Mouse (Mus musculus) neural tube, embryonic 10.5 days (tissue): Measurements from ENCODE around the gene Htr5a.

Experiments
- DNase-seq: peaks from one replicate; pipeline ENCODE4 v3.0.0-alpha.2; 2017; ENCODE audit warnings: low spot score; ENCODE audit errors: extremely low spot score

Gene Htr5a

GRCm38 (mm10) chr5:27841701-27842295 lies at the start of gene Htr5a:
Gene Htr5a (plus strand): TSS chr5:27842149.
- DNase-seq, result peak; percentile 52

- no peak for DNase-seq
Measured at GRCm38 (mm10) chr5:27792173-27792470, 49.8 kb upstream of the Htr5a start.

- DNase-seq, result no peak
Measured at GRCm38 (mm10) chr5:27792531-27793205, 49.3 kb upstream of the Htr5a start.

GRCm38 (mm10) chr5:27793923-27794322 lies 48.0 kb upstream of the Htr5a start:
- DNase-seq, result peak; percentile 68

- no peak for DNase-seq
Measured at GRCm38 (mm10) chr5:27814282-27814681, 27.7 kb upstream of the Htr5a start.

GRCm38 (mm10) chr5:27818840-27819672 lies 22.9 kb upstream of the Htr5a start:
- DNase-seq, result no peak

- no peak for DNase-seq
Measured at GRCm38 (mm10) chr5:27821161-27821560, 20.8 kb upstream of the Htr5a start.

- DNase-seq, result no peak
Measured at GRCm38 (mm10) chr5:27827971-27828370, 14.0 kb upstream of the Htr5a start.

GRCm38 (mm10) chr5:27835096-27835495 lies 6.9 kb upstream of the Htr5a start:
- DNase-seq, result no peak

GRCm38 (mm10) chr5:27838061-27838460 lies 3.9 kb upstream of the Htr5a start:
- no peak for DNase-seq

- no peak for DNase-seq
Measured at GRCm38 (mm10) chr5:27842671-27843320, 847 bp downstream of the Htr5a start.

- no peak for DNase-seq
Measured at GRCm38 (mm10) chr5:27846979-27847378, 5.0 kb downstream of the Htr5a start.

- DNase-seq, result no peak
Measured at GRCm38 (mm10) chr5:27854290-27854689, 12.3 kb downstream of the Htr5a start.

- DNase-seq, result no peak
Measured at GRCm38 (mm10) chr5:27855726-27856125, 13.8 kb downstream of the Htr5a start.

GRCm38 (mm10) chr5:27873240-27874082 lies 31.5 kb downstream of the Htr5a start:
- no peak for DNase-seq

- no peak for DNase-seq
Measured at GRCm38 (mm10) chr5:27874211-27874610, 32.3 kb downstream of the Htr5a start.

- DNase-seq, result no peak
Measured at GRCm38 (mm10) chr5:27875341-27876105, 33.6 kb downstream of the Htr5a start.

GRCm38 (mm10) chr5:27878356-27878755 lies 36.4 kb downstream of the Htr5a start:
- DNase-seq, result no peak

- no peak for DNase-seq
Measured at GRCm38 (mm10) chr5:27879726-27880125, 37.8 kb downstream of the Htr5a start.

- no peak for DNase-seq
Measured at GRCm38 (mm10) chr5:27880329-27881036, 38.5 kb downstream of the Htr5a start.
